22 mouse cellular contexts compared by ENCODE assay signal in genomic region chr12:66524973-66525372, GRCm38 (mm10).
"Had no signal": no experiment of that assay in that cellular context is flagged by ENCODE, and none has a peak within 500 bp of the region (broad histone marks: within the 10 kb centered on the region; RNA-seq: fewer than 3 reads in every experiment).

No protein-coding gene starts in this region.

- H3K4me3 ChIP-seq: layer of hippocampus, adult 2 months; limb, embryonic 10.5 days; limb, embryonic 13.5 days; liver, embryonic 12.5 days; liver, embryonic 15.5 days; lung, embryonic 15.5 days; megakaryocyte, embryonic 14.5 days; neural tube, embryonic 12.5 days; neural tube, embryonic 15.5 days had no signal

- H3K9me3 ChIP-seq: limb, embryonic 10.5 days; limb, embryonic 13.5 days; liver, embryonic 12.5 days; liver, embryonic 15.5 days; lung, embryonic 15.5 days; megakaryocyte, embryonic 14.5 days; neural tube, embryonic 12.5 days; neural tube, embryonic 15.5 days had no signal

- H3K27ac ChIP-seq: kidney, postnatal 0 days; layer of hippocampus, adult 2 months; limb, embryonic 10.5 days; limb, embryonic 13.5 days; liver, embryonic 12.5 days; liver, embryonic 15.5 days; lung, embryonic 15.5 days; neural tube, embryonic 12.5 days; neural tube, embryonic 15.5 days had no signal

- ATAC-seq: liver, embryonic 12.5 days had no signal

- H3K9ac ChIP-seq: limb, embryonic 13.5 days; liver, embryonic 12.5 days; liver, embryonic 15.5 days; lung, embryonic 15.5 days; neural tube, embryonic 12.5 days; neural tube, embryonic 15.5 days had no signal

- H3K4me1 ChIP-seq: limb, embryonic 10.5 days; limb, embryonic 13.5 days; liver, embryonic 12.5 days; liver, embryonic 15.5 days; lung, embryonic 15.5 days; megakaryocyte, embryonic 14.5 days; neural tube, embryonic 12.5 days; neural tube, embryonic 15.5 days had no signal

- H3K4me2 ChIP-seq: limb, embryonic 13.5 days; liver, embryonic 12.5 days; liver, embryonic 15.5 days; lung, embryonic 15.5 days; neural tube, embryonic 12.5 days; neural tube, embryonic 15.5 days had no signal

- DNase-seq: kidney, adult 2 months; kidney, postnatal 25 days; layer of hippocampus, adult 9-11 months; liver; lung, adult 18-20 months; lung, postnatal 10 days; lung, postnatal 36 days; retina, postnatal 1 day; right cerebral cortex, postnatal 25 days; spleen, adult 18-20 months; thymus, adult 18-20 months; thymus, postnatal 36 days had no signal

- H3K36me3 ChIP-seq: limb, embryonic 10.5 days; limb, embryonic 13.5 days; liver, embryonic 12.5 days; liver, embryonic 15.5 days; lung, embryonic 15.5 days; neural tube, embryonic 12.5 days; neural tube, embryonic 15.5 days had no signal

- H3K27me3 ChIP-seq: limb, embryonic 13.5 days; liver, embryonic 12.5 days; liver, embryonic 15.5 days; lung, embryonic 15.5 days; megakaryocyte, embryonic 14.5 days; neural tube, embryonic 12.5 days; neural tube, embryonic 15.5 days had no signal
